Mouse (Mus musculus) heart, adult 18-20 months (tissue): ENCODE data around the gene Mtfp1. TPM values are rescaled to one million over a fixed set of nuclear protein-coding genes. Genes with fewer than 3 reads are reported as not detected.

Experiments used
- DNase-seq, 2 experiments: peaks; one replicate each; pipeline ENCODE4 v3.0.0; 2021 to 2022; ENCODE audit warnings: mixed read lengths in 1 of 2
- microRNA-seq, 2 experiments: library from miRNA; unstranded; fragments of <30 nt; microRNA quantifications; one replicate each; pipeline ENCODE4 v1.2.0; 2022
- total RNA-seq, 2 experiments: library from RNA; stranded (reverse); gene quantifications; 2 replicates each; pipeline ENCODE4 v1.2.3; 2021

Mtfp1 gene
- total RNA-seq, 2 experiments from 2014 or later, result 133 to 172 TPM

- peak; percentile 58 to 81 for DNase-seq
These were observed 11.7 kb downstream of the Mtfp1 start for GRCm38 (mm10) chr11:4083316-4084078.

GRCm38 (mm10) chr11:4080219-4080618, 15.0 kb downstream of the Mtfp1 start:
- DNase-seq, result peak; percentile 28 to 71

- DNase-seq, result no peak
These were observed 16.8 kb downstream of the Mtfp1 start for GRCm38 (mm10) chr11:4078267-4078933.

GRCm38 (mm10) chr11:4076633-4077032, 18.6 kb downstream of the Mtfp1 start:
- DNase-seq, result peak in 1 of 2 experiments; percentile 63

GRCm38 (mm10) chr11:4069664-4070063, 25.6 kb downstream of the Mtfp1 start:
- no peak for DNase-seq

- DNase-seq, result no peak
These were observed 30.6 kb downstream of the Mtfp1 start, which contains the start of gene Sec14l3 for GRCm38 (mm10) chr11:4064627-4065122. Sec14l3 (plus strand) TSS chr11:4064841.

GRCm38 (mm10) chr11:4062981-4063380, 32.3 kb downstream of the Mtfp1 start:
- DNase-seq, result no peak

- DNase-seq, result no peak
These were observed 32.7 kb downstream of the Mtfp1 start for GRCm38 (mm10) chr11:4062523-4062922.

- no peak for DNase-seq
These were observed 34.2 kb downstream of the Mtfp1 start for GRCm38 (mm10) chr11:4060866-4061575.

GRCm38 (mm10) chr11:4053586-4053985, 41.7 kb downstream of the Mtfp1 start:
- DNase-seq, result peak; percentile 42 to 80

GRCm38 (mm10) chr11:4048438-4048837, 46.8 kb downstream of the Mtfp1 start:
- no peak for DNase-seq

- no peak for DNase-seq
These were observed 47.5 kb downstream of the Mtfp1 start for GRCm38 (mm10) chr11:4047766-4048165.

- no peak for DNase-seq
These were observed 48.7 kb downstream of the Mtfp1 start for GRCm38 (mm10) chr11:4046526-4046925.

- no peak for DNase-seq
These were observed 52.2 kb downstream of the Mtfp1 start for GRCm38 (mm10) chr11:4043081-4043480.

Small RNA genes within 50 kb of the gene (microRNA-seq; reads per million reads assigned to microRNA genes)
- gene Mir3060, result 0.38 to 0.54 reads per million in 2 experiments

Other genes starting within 250 kb of the Mtfp1 start
- gene Osbp2, start 231.5 kb downstream of the Mtfp1 start, total RNA-seq, result 10 to 100 TPM; 17.9 to 20.3 TPM
- gene 4921536K21Rik, start 200.3 kb downstream of the Mtfp1 start, total RNA-seq, result under 1 TPM; 0.55 to 0.64 TPM
- gene Dusp18, start 200.2 kb downstream of the Mtfp1 start, total RNA-seq, result 10 to 100 TPM; 28.3 to 28.6 TPM
- 1 to 10 TPM; 3.5 TPM for gene Slc35e4, start 180.8 kb downstream of the Mtfp1 start, total RNA-seq
- 10 to 100 TPM; 37.9 to 50.5 TPM for gene Tcn2, start 163.3 kb downstream of the Mtfp1 start, total RNA-seq
- 10 to 100 TPM; 27.4 to 27.6 TPM for gene Pes1, start 131.5 kb downstream of the Mtfp1 start, total RNA-seq
- gene 4930556J24Rik, start 118.7 kb downstream of the Mtfp1 start, total RNA-seq, result not detected
- gene Gal3st1, start 111.8 kb downstream of the Mtfp1 start, total RNA-seq, result under 1 TPM; 0.15 to 0.23 TPM
- gene Sec14l4, start 64.0 kb downstream of the Mtfp1 start, total RNA-seq, result under 1 TPM; 0.25 to 0.85 TPM
- 1 to 10 TPM in 1 of 2 experiments, not detected in 1; 6.2 TPM for gene Sec14l3, start 30.6 kb downstream of the Mtfp1 start, total RNA-seq
- gene Sec14l2, start 28.0 kb upstream of the Mtfp1 start, total RNA-seq, result under 1 TPM; 0.44 to 0.87 TPM
- 10 to 100 TPM; 11.6 to 13.5 TPM for gene Rnf215, start 39.8 kb upstream of the Mtfp1 start, total RNA-seq
- 1 to 10 TPM; 3.5 to 5.2 TPM for gene Ccdc157, start 64.8 kb upstream of the Mtfp1 start, total RNA-seq
- 10 to 100 TPM; 33.4 to 38.3 TPM for gene Sf3a1, start 64.9 kb upstream of the Mtfp1 start, total RNA-seq
- gene Tbc1d10a, start 91.3 kb upstream of the Mtfp1 start, total RNA-seq, result 10 to 100 TPM; 11.5 to 11.9 TPM
- 1 to 10 TPM; 5.7 to 5.9 TPM for gene Castor1, start 122.8 kb upstream of the Mtfp1 start, total RNA-seq
- gene Osm, start 141.0 kb upstream of the Mtfp1 start, total RNA-seq, result under 1 TPM in 1 of 2 experiments, not detected in 1; 0.15 TPM
- under 1 TPM; 0.10 TPM for gene Lif, start 162.1 kb upstream of the Mtfp1 start, total RNA-seq